Mouse (Mus musculus) liver, embryonic 13.5 days (tissue): ENCODE results near the gene Olfr115. TPM values are rescaled to one million over a fixed set of nuclear protein-coding genes. Genes with fewer than 3 reads are reported as not detected.

Experiments
- ATAC-seq: fragments of 200-750 bp; cut with Nextera tagmentation; 2 replicates; pipeline ENCODE4 v1.8.0; 2017; ENCODE audit warnings: low read depth, mild to moderate bottlenecking, moderate number of reproducible peaks, moderate library complexity
- DNase-seq: peaks from one replicate; pipeline ENCODE4 v3.0.0; 2022
- H3K27ac ChIP-seq: fragments of 300-500 bp; sonication (generic); 2 replicates; pipeline ENCODE4 v1.5.1; 2015; ENCODE audit warnings: moderate library complexity, mild to moderate bottlenecking, inconsistent platforms
- H3K27me3 ChIP-seq: fragments of 300-500 bp; sonication (generic); 2 replicates; pipeline ENCODE4 v1.6.1; 2015; ENCODE audit warnings: mild to moderate bottlenecking, inconsistent platforms
- H3K36me3 ChIP-seq: fragments of 300-500 bp; sonication (generic); 2 replicates; pipeline ENCODE4 v1.6.1; 2015; ENCODE audit warnings: mild to moderate bottlenecking, inconsistent platforms
- H3K4me1 ChIP-seq: fragments of 300-500 bp; sonication (generic); replicated peaks from 2 replicates; pipeline ENCODE4 v1.6.1; 2015; ENCODE audit warnings: inconsistent platforms
- H3K4me2 ChIP-seq: fragments of 300-500 bp; sonication (generic); 2 replicates; pipeline ENCODE4 v1.6.1; 2015; ENCODE audit warnings: inconsistent platforms, mild to moderate bottlenecking, moderate library complexity
- H3K4me3 ChIP-seq: fragments of 300-500 bp; sonication (generic); replicated peaks from 2 replicates; pipeline ENCODE4 v1.5.1; 2015; ENCODE audit warnings: mild to moderate bottlenecking, inconsistent platforms
- H3K9ac ChIP-seq: fragments of 300-500 bp; sonication (generic); 2 replicates; pipeline ENCODE4 v1.6.1; 2015; ENCODE audit warnings: mild to moderate bottlenecking, inconsistent platforms
- H3K9me3 ChIP-seq: fragments of 300-500 bp; sonication (generic); replicated peaks from 2 replicates; pipeline ENCODE4 v1.6.1; 2016; ENCODE audit warnings: inconsistent platforms
- WGBS: fragments of 180-500 bp; shearing (Covaris S2); methylation state at CpG from one replicate; pipeline ENCODE4 v1.1.7; 2015; ENCODE audit not compliant: insufficient replicate concordance; 5-methylcytosine and 5-hydroxymethylcytosine counted together
- polyA plus RNA-seq: library from polyadenylated mRNA; unstranded; fragments of >200 nt; fragmentation: Nextera tagmentation; extraction: Ambion mirVana; gene quantifications from 2 replicates; pipeline ENCODE4 v1.2.1, GENCODE M21; 2015

Gene Olfr115
- not detected in 2 replicates for polyA plus RNA-seq

- DNase-seq (no peak), ATAC-seq (no peak)
- Histone ChIP-seq H3K27me3 (no peaks in the 10 kb centered on the region), H3K4me1 (no peaks in the 10 kb centered on the region), H3K36me3 (no peaks in the 10 kb centered on the region), H3K9me3 (peaks cover 3% of the 10 kb centered on the region; the same call in 1 of the 2 replicates), H3K4me2 (no peak within 1 kb of the TSS), H3K27ac (no peak within 1 kb of the TSS), H3K4me3 (no peak within 1 kb of the TSS), H3K9ac (no peak within 1 kb of the TSS)
- WGBS, result 59% methylated on average over 2 of the region's 2 CpGs
These were observed at the start of gene Olfr115, which contains the start of gene Olfr116 for GRCm38 (mm10) chr17:37627009-37627408. TSS of gene Olfr115 (minus strand) at chr17:37627109. TSS of gene Olfr116 (minus strand) at chr17:37627199.

- H3K27me3 ChIP-seq, result no peaks in the 10 kb centered on the region
- no peak within 1 kb of the TSS for H3K9ac ChIP-seq
- no peak within 1 kb of the TSS for H3K4me3 ChIP-seq
- H3K9me3 ChIP-seq, result no peaks in the 10 kb centered on the region
- no peak within 1 kb of the TSS for H3K27ac ChIP-seq
- DNase-seq (no peak), ATAC-seq (no peak)
- no peaks in the 10 kb centered on the region for H3K36me3 ChIP-seq
- H3K4me1 ChIP-seq, result no peaks in the 10 kb centered on the region
- no peak within 1 kb of the TSS for H3K4me2 ChIP-seq
- WGBS, result 41% methylated on average over 2 of the region's 2 CpGs
These were observed 39.8 kb upstream of the Olfr115 start, which contains the start of gene Olfr118 for GRCm38 (mm10) chr17:37666688-37667087. TSS of gene Olfr118 (plus strand) at chr17:37666988.

- Histone ChIP-seq H3K4me1 (no peaks in the 10 kb centered on the region), H3K4me3 (no peak within 1 kb of the TSS), H3K27ac (no peak within 1 kb of the TSS), H3K9me3 (no peaks in the 10 kb centered on the region), H3K9ac (no peak within 1 kb of the TSS), H3K4me2 (no peak within 1 kb of the TSS), H3K36me3 (no peaks in the 10 kb centered on the region), H3K27me3 (no peaks in the 10 kb centered on the region)
- ATAC-seq, result no peak
- 37% methylated on average over 1 of the region's 1 CpGs for WGBS
- no peak for DNase-seq
These were observed 36.8 kb upstream of the Olfr115 start, which contains the start of gene Olfr117 for GRCm38 (mm10) chr17:37663682-37664081. TSS of gene Olfr117 (minus strand) at chr17:37663782.

GRCm38 (mm10) chr17:37592643-37593042 lies 34.3 kb downstream of the Olfr115 start, which contains the start of gene Olfr114:
TSS of gene Olfr114 (minus strand) at chr17:37592743.
- no peaks in the 10 kb centered on the region for H3K4me1 ChIP-seq
- no peaks in the 10 kb centered on the region for H3K27me3 ChIP-seq
- ATAC-seq, result no peak
- H3K36me3 ChIP-seq, result no peaks in the 10 kb centered on the region
- no peak within 1 kb of the TSS for H3K9ac ChIP-seq
- DNase-seq, result no peak
- H3K4me3 ChIP-seq, result no peak within 1 kb of the TSS
- H3K4me2 ChIP-seq, result no peak within 1 kb of the TSS
- H3K27ac ChIP-seq, result no peak within 1 kb of the TSS
- no peaks in the 10 kb centered on the region for H3K9me3 ChIP-seq

GRCm38 (mm10) chr17:37577563-37577962 lies 49.3 kb downstream of the Olfr115 start, which contains the start of gene Olfr113:
TSS of gene Olfr113 (minus strand) at chr17:37577663.
- ATAC-seq (no peak), DNase-seq (no peak)
- Histone ChIP-seq H3K4me3 (no peak within 1 kb of the TSS), H3K9ac (no peak within 1 kb of the TSS), H3K36me3 (no peaks in the 10 kb centered on the region), H3K9me3 (no peaks in the 10 kb centered on the region; the same call in 1 of the 2 replicates), H3K27ac (no peak within 1 kb of the TSS), H3K4me1 (no peaks in the 10 kb centered on the region), H3K4me2 (no peak within 1 kb of the TSS), H3K27me3 (no peaks in the 10 kb centered on the region)

GRCm38 (mm10) chr17:37569351-37569750 lies 57.6 kb downstream of the Olfr115 start, which contains the start of gene Olfr112:
TSS of gene Olfr112 (minus strand) at chr17:37569451.
- Histone ChIP-seq H3K9me3 (no peaks in the 10 kb centered on the region), H3K36me3 (no peaks in the 10 kb centered on the region), H3K9ac (no peak within 1 kb of the TSS), H3K4me3 (no peak within 1 kb of the TSS), H3K27me3 (no peaks in the 10 kb centered on the region), H3K4me2 (no peak within 1 kb of the TSS), H3K4me1 (no peaks in the 10 kb centered on the region), H3K27ac (no peak within 1 kb of the TSS)
- DNase-seq (no peak), ATAC-seq (no peak)

Other genes with a start within 250 kb of the Olfr115 start
- gene Olfr105-ps, start 248.1 kb downstream of the Olfr115 start, polyA plus RNA-seq, result not detected in 2 replicates
- not detected in 2 replicates for gene Olfr106-ps, start 236.7 kb downstream of the Olfr115 start, polyA plus RNA-seq
- not detected in 2 replicates for gene Olfr107, start 227.9 kb downstream of the Olfr115 start, polyA plus RNA-seq
- not detected in 2 replicates for gene Olfr108, start 181.6 kb downstream of the Olfr115 start, polyA plus RNA-seq
- not detected in 2 replicates for gene Olfr109, start 168.2 kb downstream of the Olfr115 start, polyA plus RNA-seq
- not detected in 2 replicates for gene H2-M2, start 143.6 kb downstream of the Olfr115 start, polyA plus RNA-seq
- gene Olfr110, start 134.6 kb downstream of the Olfr115 start, polyA plus RNA-seq, result not detected in 2 replicates
- not detected in 2 replicates for gene Olfr111, start 119.1 kb downstream of the Olfr115 start, polyA plus RNA-seq
- not detected in 2 replicates for gene Olfr112, start 57.7 kb downstream of the Olfr115 start, polyA plus RNA-seq
- not detected in 2 replicates for gene Olfr113, start 49.4 kb downstream of the Olfr115 start, polyA plus RNA-seq
- not detected in 2 replicates for gene Olfr114, start 34.4 kb downstream of the Olfr115 start, polyA plus RNA-seq
- not detected in 2 replicates for gene Olfr116, start 90 bp upstream of the Olfr115 start, polyA plus RNA-seq
- not detected in 2 replicates for gene Olfr117, start 36.7 kb upstream of the Olfr115 start, polyA plus RNA-seq
- gene Olfr118, start 39.9 kb upstream of the Olfr115 start, polyA plus RNA-seq, result not detected in 2 replicates
- gene Olfr119, start 69.5 kb upstream of the Olfr115 start, polyA plus RNA-seq, result not detected in 2 replicates
- gene Olfr120, start 94.7 kb upstream of the Olfr115 start, polyA plus RNA-seq, result not detected in 2 replicates
- not detected in 2 replicates for gene Olfr121, start 121.7 kb upstream of the Olfr115 start, polyA plus RNA-seq
- not detected in 2 replicates for gene Olfr122, start 141.5 kb upstream of the Olfr115 start, polyA plus RNA-seq
- gene Olfr123, start 166.4 kb upstream of the Olfr115 start, polyA plus RNA-seq, result not detected in 2 replicates
- gene Olfr124, start 172.8 kb upstream of the Olfr115 start, polyA plus RNA-seq, result not detected in 2 replicates
- not detected in 2 replicates for gene Olfr125, start 205.8 kb upstream of the Olfr115 start, polyA plus RNA-seq
- gene Olfr126, start 220.4 kb upstream of the Olfr115 start, polyA plus RNA-seq, result not detected in 2 replicates